Mouse (Mus musculus): ENCODE data around the gene Hebp1. TPM values are rescaled to one million over a fixed set of nuclear protein-coding genes. Genes with fewer than 3 reads are reported as not detected.

Gene Hebp1
- polyA plus RNA-seq, 1 experiment from 2014 or later, result 9.4 TPM

DNA sequence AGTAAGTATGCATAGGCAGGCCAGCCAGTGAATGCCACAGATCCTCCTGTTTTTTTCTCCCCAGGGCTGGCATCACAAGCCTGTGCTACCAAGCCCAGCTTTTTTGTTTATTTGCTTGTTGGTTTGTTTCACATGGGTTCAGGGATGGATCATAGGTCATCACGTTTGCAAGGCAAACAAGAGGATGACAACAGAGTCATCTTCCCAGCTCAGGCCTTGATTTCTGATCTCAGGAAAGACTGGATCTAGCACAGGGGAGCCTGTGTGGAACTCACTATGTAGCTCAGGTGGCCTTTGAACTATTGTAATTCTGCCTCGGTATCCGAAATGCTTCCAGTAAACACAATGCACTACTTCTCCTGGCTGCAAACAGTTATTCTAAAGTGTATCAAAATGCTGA lies 35.5 kb downstream of the Hebp1 start:
- 85% methylated on average over 3 of the region's 3 CpGs for WGBS
- no peak overlapping the region for H3K9ac ChIP-seq (ENCODE audit: low read depth, low read length)
- H3K4me2 ChIP-seq (ENCODE audit: low read length), result no peak overlapping the region
- no peaks in the 10 kb centered on the region; the same call in 1 of the 2 replicates for H3K27me3 ChIP-seq (replicated peaks; ENCODE audit: control insufficient read depth, insufficient read depth, low read length)
- no peak overlapping the region for H3K27ac ChIP-seq (ENCODE audit: low read depth, low read length)
- no peaks in the 10 kb centered on the region for H3K9me3 ChIP-seq (ENCODE audit: control insufficient read depth, low read length)
- no peaks in the 10 kb centered on the region for H3K36me3 ChIP-seq (ENCODE audit: control insufficient read depth, insufficient read depth, low read length)
- ATAC-seq, result no peak
- no peak overlapping the region for H3K4me3 ChIP-seq (ENCODE audit: low read length)
- H3K4me1 ChIP-seq (ENCODE audit: control insufficient read depth, insufficient read depth, low read depth, low read length), result 0 out of 2 replicates have a peak, but pooled peaks cover under 1% of the 10 kb centered on the region

DNA sequence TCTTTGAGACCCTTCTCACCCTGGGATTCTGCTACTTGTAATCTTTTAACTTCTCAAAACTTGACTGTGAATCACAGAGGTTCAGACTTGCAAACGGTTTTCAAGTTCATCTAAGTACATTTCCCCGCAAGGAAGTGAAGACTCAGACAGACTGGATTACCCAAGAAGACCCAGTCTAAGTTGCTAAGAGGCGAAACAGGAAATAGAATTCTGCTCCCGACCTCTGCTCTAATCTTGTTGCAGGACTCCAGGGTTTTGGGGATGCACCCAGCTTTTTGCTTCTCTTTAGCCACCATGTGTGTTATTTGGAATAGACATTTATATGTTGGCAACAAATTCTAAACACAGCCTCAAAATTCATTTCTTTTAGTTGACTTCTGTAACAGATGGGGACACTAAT lies 36.5 kb downstream of the Hebp1 start:
- no peak overlapping the region for H3K4me2 ChIP-seq (ENCODE audit: low read length)
- WGBS, result 85% methylated on average over 4 of the region's 4 CpGs
- ATAC-seq, result no peak
- no peaks in the 10 kb centered on the region for H3K4me1 ChIP-seq (ENCODE audit: control insufficient read depth, insufficient read depth, low read depth, low read length)
- no peaks in the 10 kb centered on the region for H3K9me3 ChIP-seq (ENCODE audit: control insufficient read depth, low read length)
- H3K4me3 ChIP-seq (ENCODE audit: low read length), result no peak overlapping the region
- no peak overlapping the region for H3K27ac ChIP-seq (ENCODE audit: low read depth, low read length)
- no peak overlapping the region for H3K9ac ChIP-seq (ENCODE audit: low read depth, low read length)
- no peaks in the 10 kb centered on the region for H3K36me3 ChIP-seq (ENCODE audit: control insufficient read depth, insufficient read depth, low read length)
- no peaks in the 10 kb centered on the region; the same call in 1 of the 2 replicates for H3K27me3 ChIP-seq (replicated peaks; ENCODE audit: control insufficient read depth, insufficient read depth, low read length)

DNA sequence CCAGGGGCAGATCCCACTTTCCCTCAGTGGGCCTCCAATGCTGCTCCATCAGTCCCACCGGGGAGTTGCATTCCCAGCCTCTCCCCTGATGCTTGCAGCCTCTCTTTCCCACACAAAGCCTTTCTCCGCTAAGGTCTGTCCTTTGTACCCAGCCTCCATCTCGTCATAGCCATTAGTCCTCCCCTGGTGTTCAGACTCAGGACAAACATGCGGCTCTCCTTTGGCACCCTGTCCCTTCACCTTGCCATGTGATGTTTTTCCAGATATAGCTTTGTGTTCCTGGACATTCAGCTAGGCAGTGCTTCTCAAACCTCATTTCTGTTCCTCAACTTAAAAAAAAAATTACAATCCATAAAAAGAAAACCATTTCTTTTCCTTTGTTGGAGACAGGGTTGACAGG lies 39.3 kb downstream of the Hebp1 start:
- H3K27ac ChIP-seq (ENCODE audit: low read depth, low read length), result no peak overlapping the region
- H3K9ac ChIP-seq (ENCODE audit: low read depth, low read length), result no peak overlapping the region
- no peaks in the 10 kb centered on the region for H3K4me1 ChIP-seq (ENCODE audit: control insufficient read depth, insufficient read depth, low read depth, low read length)
- no peak overlapping the region for H3K4me3 ChIP-seq (ENCODE audit: low read length)
- H3K4me2 ChIP-seq (ENCODE audit: low read length), result no peak overlapping the region
- no peaks in the 10 kb centered on the region for H3K9me3 ChIP-seq (ENCODE audit: control insufficient read depth, low read length)
- H3K36me3 ChIP-seq (ENCODE audit: control insufficient read depth, insufficient read depth, low read length), result no peaks in the 10 kb centered on the region
- H3K27me3 ChIP-seq (replicated peaks; ENCODE audit: control insufficient read depth, insufficient read depth, low read length), result no peaks in the 10 kb centered on the region
- ATAC-seq, result no peak
- 27% methylated on average over 4 of the region's 4 CpGs for WGBS

DNA sequence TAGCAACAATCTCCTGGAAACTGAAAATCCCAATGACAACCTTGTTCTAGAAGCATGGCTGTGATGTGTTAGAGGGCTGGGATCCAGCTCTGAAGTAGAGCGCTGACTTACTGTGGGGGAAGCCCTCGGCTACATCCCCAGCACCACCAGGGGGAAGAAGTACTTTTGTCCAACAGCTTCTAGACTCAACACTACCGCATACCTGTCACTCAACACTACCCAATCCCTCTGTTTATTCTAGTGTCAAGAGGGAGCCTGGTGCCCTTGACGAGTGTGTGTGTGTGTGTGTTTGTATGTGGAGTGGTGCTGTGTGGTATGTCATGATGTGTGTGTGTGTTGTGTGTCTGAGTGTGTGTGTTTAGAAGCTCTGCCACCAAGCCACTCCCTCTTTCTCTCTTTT lies 40.3 kb downstream of the Hebp1 start:
- H3K4me3 ChIP-seq (ENCODE audit: low read length), result no peak overlapping the region
- WGBS, result 70% methylated on average over 4 of the region's 4 CpGs
- H3K4me2 ChIP-seq (ENCODE audit: low read length), result no peak overlapping the region
- H3K36me3 ChIP-seq (ENCODE audit: control insufficient read depth, insufficient read depth, low read length), result no peaks in the 10 kb centered on the region
- no peaks in the 10 kb centered on the region for H3K9me3 ChIP-seq (ENCODE audit: control insufficient read depth, low read length)
- ATAC-seq, result no peak
- no peaks in the 10 kb centered on the region for H3K27me3 ChIP-seq (replicated peaks; ENCODE audit: control insufficient read depth, insufficient read depth, low read length)
- no peak overlapping the region for H3K9ac ChIP-seq (ENCODE audit: low read depth, low read length)
- H3K4me1 ChIP-seq (ENCODE audit: control insufficient read depth, insufficient read depth, low read depth, low read length), result no peaks in the 10 kb centered on the region
- no peak overlapping the region for H3K27ac ChIP-seq (ENCODE audit: low read depth, low read length)

DNA sequence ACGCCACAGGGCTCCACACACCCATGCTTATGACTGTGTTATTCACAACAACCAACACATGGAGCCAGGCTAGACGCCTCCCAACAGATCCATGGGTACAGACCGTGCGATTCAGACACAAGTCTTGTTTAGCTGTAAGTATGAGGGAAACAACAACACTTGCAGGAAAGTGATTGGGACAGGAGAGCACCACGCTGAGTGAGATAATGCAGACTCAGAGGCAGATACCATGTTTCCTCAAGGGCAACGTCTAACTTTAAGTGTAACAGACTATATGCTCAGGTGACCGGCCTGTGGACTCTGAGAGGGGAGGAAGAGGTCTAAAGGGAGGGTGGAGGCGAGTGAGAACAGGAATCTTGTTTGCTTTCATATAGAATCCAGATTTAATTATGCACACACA lies 41.2 kb downstream of the Hebp1 start:
- WGBS, result 75% methylated on average over 8 of the region's 8 CpGs
- Histone ChIP-seq H3K36me3 (ENCODE audit: control insufficient read depth, insufficient read depth, low read length) (no peaks in the 10 kb centered on the region), H3K4me3 (ENCODE audit: low read length) (no peak overlapping the region), H3K9me3 (ENCODE audit: control insufficient read depth, low read length) (no peaks in the 10 kb centered on the region), H3K4me1 (ENCODE audit: control insufficient read depth, insufficient read depth, low read depth, low read length) (no peaks in the 10 kb centered on the region), H3K27ac (ENCODE audit: low read depth, low read length) (no peak overlapping the region), H3K27me3 (replicated peaks; ENCODE audit: control insufficient read depth, insufficient read depth, low read length) (no peaks in the 10 kb centered on the region), H3K9ac (ENCODE audit: low read depth, low read length) (no peak overlapping the region), H3K4me2 (ENCODE audit: low read length) (no peak overlapping the region)
- no peak for ATAC-seq

DNA sequence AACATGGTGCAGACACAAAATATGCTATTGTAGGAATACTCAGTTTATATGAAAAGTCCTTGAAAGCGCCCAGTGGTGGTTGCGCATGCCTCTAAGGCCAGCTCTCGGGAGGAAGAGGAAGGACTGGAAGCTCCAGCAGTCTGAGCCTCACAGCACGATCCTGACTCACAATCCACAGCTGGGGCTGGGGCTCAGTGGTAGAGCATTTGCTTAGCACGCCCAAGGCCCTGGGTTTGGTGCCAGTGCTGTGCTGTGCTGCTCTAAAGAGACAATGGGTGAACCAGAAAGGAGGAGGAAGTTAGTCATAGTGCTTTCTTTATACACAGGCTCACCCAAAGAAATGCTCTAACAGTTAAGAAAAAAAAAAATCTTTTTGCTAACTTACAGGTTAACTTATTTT lies 44.1 kb downstream of the Hebp1 start:
- Histone ChIP-seq H3K4me3 (ENCODE audit: low read length) (no peak overlapping the region), H3K27me3 (replicated peaks; ENCODE audit: control insufficient read depth, insufficient read depth, low read length) (no peaks in the 10 kb centered on the region), H3K9me3 (ENCODE audit: control insufficient read depth, low read length) (no peaks in the 10 kb centered on the region), H3K9ac (ENCODE audit: low read depth, low read length) (no peak overlapping the region), H3K36me3 (ENCODE audit: control insufficient read depth, insufficient read depth, low read length) (no peaks in the 10 kb centered on the region), H3K4me1 (ENCODE audit: control insufficient read depth, insufficient read depth, low read depth, low read length) (no peaks in the 10 kb centered on the region), H3K4me2 (ENCODE audit: low read length) (no peak overlapping the region), H3K27ac (ENCODE audit: low read depth, low read length) (no peak overlapping the region)
- no peak for ATAC-seq
- 69% methylated on average over 5 of the region's 5 CpGs for WGBS

DNA sequence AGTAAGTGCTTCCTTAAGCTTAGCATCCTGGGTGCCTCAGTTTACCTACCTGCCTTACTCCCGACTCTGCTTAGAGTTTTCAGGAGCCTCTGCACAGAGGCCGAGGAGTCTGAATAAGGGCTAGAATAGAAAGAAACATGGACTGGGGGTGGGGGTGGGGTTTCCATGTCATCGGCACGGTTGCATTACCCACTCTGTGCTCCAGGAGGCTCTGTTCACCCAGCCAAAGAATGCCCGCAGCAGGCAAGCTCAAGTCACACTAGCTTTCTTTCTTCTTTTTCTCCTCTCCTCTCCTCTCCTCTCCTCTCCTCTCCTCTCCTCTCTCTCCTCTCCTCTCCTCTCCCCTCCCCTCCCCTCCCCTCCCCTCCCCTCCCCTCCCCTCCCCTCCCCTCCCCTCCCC lies 47.5 kb downstream of the Hebp1 start:
- Histone ChIP-seq H3K9ac (ENCODE audit: low read depth, low read length) (no peak overlapping the region), H3K9me3 (ENCODE audit: control insufficient read depth, low read length) (no peaks in the 10 kb centered on the region), H3K4me1 (ENCODE audit: control insufficient read depth, insufficient read depth, low read depth, low read length) (no peaks in the 10 kb centered on the region), H3K4me3 (ENCODE audit: low read length) (no peak overlapping the region), H3K27ac (ENCODE audit: low read depth, low read length) (no peak overlapping the region), H3K36me3 (ENCODE audit: control insufficient read depth, insufficient read depth, low read length) (no peaks in the 10 kb centered on the region), H3K4me2 (ENCODE audit: low read length) (no peak overlapping the region), H3K27me3 (replicated peaks; ENCODE audit: control insufficient read depth, insufficient read depth, low read length) (no peaks in the 10 kb centered on the region)
- 33% methylated on average over 5 of the region's 5 CpGs for WGBS
- no peak for ATAC-seq

DNA sequence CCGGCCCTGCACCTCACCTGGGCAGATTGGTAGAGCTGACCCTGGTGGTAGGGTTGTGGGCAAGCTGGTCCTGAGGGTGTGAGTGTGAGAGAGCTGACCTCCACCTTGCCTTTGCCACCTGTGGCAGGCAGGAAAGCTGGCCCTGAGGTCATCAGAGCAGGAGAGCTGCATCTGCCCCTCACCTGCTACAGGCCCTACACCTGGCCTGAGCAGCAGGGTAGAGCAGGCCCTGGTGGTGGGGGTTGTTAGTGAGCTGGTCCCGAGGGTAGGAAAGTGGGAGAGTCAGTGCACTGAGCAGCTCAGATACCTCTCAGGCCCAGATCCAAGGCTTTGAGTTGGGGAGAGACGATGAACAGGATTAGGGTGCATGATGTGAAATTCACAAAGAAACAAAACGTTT lies 48.1 kb downstream of the Hebp1 start:
- 81% methylated on average over 4 of the region's 4 CpGs for WGBS
- no peaks in the 10 kb centered on the region for H3K27me3 ChIP-seq (replicated peaks; ENCODE audit: control insufficient read depth, insufficient read depth, low read length)
- H3K4me2 ChIP-seq (ENCODE audit: low read length), result no peak overlapping the region
- H3K4me1 ChIP-seq (ENCODE audit: control insufficient read depth, insufficient read depth, low read depth, low read length), result no peaks in the 10 kb centered on the region
- H3K9ac ChIP-seq (ENCODE audit: low read depth, low read length), result no peak overlapping the region
- ATAC-seq, result no peak
- H3K27ac ChIP-seq (ENCODE audit: low read depth, low read length), result no peak overlapping the region
- H3K9me3 ChIP-seq (ENCODE audit: control insufficient read depth, low read length), result no peaks in the 10 kb centered on the region
- H3K4me3 ChIP-seq (ENCODE audit: low read length), result no peak overlapping the region
- no peaks in the 10 kb centered on the region for H3K36me3 ChIP-seq (ENCODE audit: control insufficient read depth, insufficient read depth, low read length)

DNA sequence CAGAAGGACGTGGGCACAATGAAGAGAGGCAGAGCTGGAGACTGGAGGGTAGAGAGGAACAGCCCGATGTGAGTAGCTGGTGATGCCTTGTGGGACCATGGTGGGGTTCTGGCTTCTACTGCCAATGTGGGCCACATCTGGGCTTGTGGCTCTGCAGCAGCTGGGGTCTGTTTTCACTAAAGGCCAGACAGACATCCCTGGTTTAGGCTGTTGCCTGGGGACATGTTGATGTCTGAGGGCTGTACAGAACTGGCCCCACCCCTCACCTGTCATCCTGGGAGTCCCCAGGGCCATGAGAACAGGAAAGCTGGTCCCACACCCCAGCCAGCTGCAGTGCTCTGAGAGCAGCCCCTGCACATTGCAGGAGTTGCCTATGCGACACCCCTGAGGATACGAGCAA lies 48.6 kb downstream of the Hebp1 start:
- H3K9ac ChIP-seq (ENCODE audit: low read depth, low read length), result no peak overlapping the region
- H3K9me3 ChIP-seq (ENCODE audit: control insufficient read depth, low read length), result no peaks in the 10 kb centered on the region
- no peak overlapping the region for H3K4me2 ChIP-seq (ENCODE audit: low read length)
- H3K36me3 ChIP-seq (ENCODE audit: control insufficient read depth, insufficient read depth, low read length), result no peaks in the 10 kb centered on the region
- H3K27ac ChIP-seq (ENCODE audit: low read depth, low read length), result no peak overlapping the region
- no peak overlapping the region for H3K4me3 ChIP-seq (ENCODE audit: low read length)
- no peaks in the 10 kb centered on the region for H3K27me3 ChIP-seq (replicated peaks; ENCODE audit: control insufficient read depth, insufficient read depth, low read length)
- no peak for ATAC-seq
- 86% methylated on average over 4 of the region's 4 CpGs for WGBS
- no peaks in the 10 kb centered on the region for H3K4me1 ChIP-seq (ENCODE audit: control insufficient read depth, insufficient read depth, low read depth, low read length)

DNA sequence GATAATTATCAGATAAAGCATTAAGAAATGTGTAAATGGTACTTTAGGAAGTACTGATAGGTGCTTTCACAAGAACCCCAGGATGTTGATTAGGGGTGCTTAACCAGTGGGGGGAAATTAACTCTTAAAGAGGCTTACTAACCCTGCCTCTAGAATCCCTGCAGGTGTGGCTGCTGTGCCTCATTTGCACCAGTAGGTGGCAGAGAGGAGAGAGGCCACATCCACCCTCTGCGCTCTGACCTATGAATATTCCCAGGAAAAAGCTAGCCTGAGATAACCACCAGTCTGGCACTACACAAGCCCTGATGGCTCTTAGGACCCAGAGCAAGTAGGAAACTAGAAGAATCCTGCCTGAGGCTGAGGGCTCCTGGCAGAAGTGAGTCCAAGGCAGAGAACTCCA lies 49.3 kb downstream of the Hebp1 start:
- no peak overlapping the region for H3K27ac ChIP-seq (ENCODE audit: low read depth, low read length)
- no peak overlapping the region for H3K9ac ChIP-seq (ENCODE audit: low read depth, low read length)
- H3K9me3 ChIP-seq (ENCODE audit: control insufficient read depth, low read length), result no peaks in the 10 kb centered on the region
- H3K27me3 ChIP-seq (replicated peaks; ENCODE audit: control insufficient read depth, insufficient read depth, low read length), result no peaks in the 10 kb centered on the region
- ATAC-seq, result no peak; the same call in 1 of the 2 replicates
- H3K4me2 ChIP-seq (ENCODE audit: low read length), result no peak overlapping the region
- WGBS, result 38% methylated on average over 1 of the region's 1 CpGs
- no peak overlapping the region for H3K4me3 ChIP-seq (ENCODE audit: low read length)
- no peaks in the 10 kb centered on the region for H3K36me3 ChIP-seq (ENCODE audit: control insufficient read depth, insufficient read depth, low read length)
- no peaks in the 10 kb centered on the region for H3K4me1 ChIP-seq (ENCODE audit: control insufficient read depth, insufficient read depth, low read depth, low read length)

Measured in hindbrain, embryonic 16.5 days (tissue).